Mouse (Mus musculus) urinary bladder, adult 18-20 months (tissue): ENCODE data around the gene Rgr.
"Not testable (repeated sequence)": the region's sequence is repeated elsewhere in the genome, so short reads cannot be mapped to it uniquely, and the experiment has no call there.

Experiments used
- DNase-seq, 2 experiments: peaks; one replicate each; pipeline ENCODE4 v3.0.0; 2022; ENCODE audit warnings: low spot score in 2 of 2, mixed read lengths in 2 of 2

Rgr gene

DNA sequence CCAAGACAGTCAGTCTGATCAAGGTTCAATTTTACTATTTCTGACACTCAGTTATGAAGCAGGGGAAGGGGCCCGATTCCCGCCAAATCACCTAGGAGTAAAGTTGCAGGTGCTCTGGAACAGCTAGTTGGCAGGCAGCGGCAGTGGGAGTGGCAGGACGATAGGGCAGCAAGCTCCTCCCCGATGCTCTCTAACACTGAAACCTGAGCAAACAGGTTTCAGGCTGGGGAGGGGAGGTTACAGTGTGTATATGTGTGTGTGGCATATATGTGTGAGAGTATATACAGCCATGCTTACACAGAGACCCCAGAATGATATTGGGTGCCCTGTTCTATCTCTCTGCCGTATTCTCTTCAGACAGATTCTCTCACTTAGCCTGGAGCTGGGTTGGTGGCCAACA, 48.0 kb downstream of the Rgr start:
- not testable (repeated sequence) for DNase-seq

- no peak for DNase-seq
Observed at GRCm38 (mm10) chr14:36989784-36990183, 59.0 kb downstream of the Rgr start.

DNA sequence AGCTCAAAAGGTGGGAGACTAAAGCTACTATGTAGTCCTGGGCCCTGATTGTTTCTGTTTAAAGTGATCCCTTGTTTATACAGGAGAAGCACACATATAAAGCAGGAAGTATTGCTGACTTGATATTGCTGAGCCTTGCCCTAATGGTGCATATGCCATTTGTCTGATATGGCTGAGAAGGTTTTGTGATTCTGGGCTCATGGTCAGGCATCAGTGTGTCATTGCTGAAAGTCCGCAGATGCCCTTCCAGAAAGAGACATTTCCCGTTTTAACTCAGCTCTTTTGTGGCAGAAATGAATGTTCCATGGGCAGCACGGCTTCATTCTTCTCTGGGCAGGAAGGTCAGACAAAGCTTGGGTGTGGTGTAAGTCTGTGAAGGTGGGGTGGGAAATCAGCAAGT, 63.1 kb downstream of the Rgr start:
- no peak for DNase-seq
